Mouse (Mus musculus) stomach, embryonic 14.5 days (tissue): Measurements from ENCODE around the gene Ell3. TPM values are rescaled to one million over a fixed set of nuclear protein-coding genes. Genes with fewer than 3 reads are reported as not detected.
"Not testable (repeated sequence)": the region's sequence is repeated elsewhere in the genome, so short reads cannot be mapped to it uniquely, and the experiment has no call there.

Source experiments
- ATAC-seq: fragments of 200-750 bp; cut with Nextera tagmentation; 2 replicates; pipeline ENCODE4 v1.8.0; 2017; ENCODE audit warnings: low read depth, moderate TSS enrichment; ENCODE audit not compliant: insufficient number of reproducible peaks, insufficient read depth, low FRiP score
- H3K27ac ChIP-seq: fragments of 300-500 bp; sonication (generic); 2 replicates; pipeline ENCODE4 v1.5.1; 2014; ENCODE audit warnings: mild to moderate bottlenecking, low read length, moderate library complexity, mixed read lengths
- H3K27me3 ChIP-seq: fragments of 300-500 bp; sonication (generic); 2 replicates; pipeline ENCODE4 v1.6.1; 2014; ENCODE audit warnings: low read length, control low read depth, mixed read lengths; ENCODE audit not compliant: control insufficient read depth, insufficient read depth
- H3K36me3 ChIP-seq: fragments of 300-500 bp; sonication (generic); 2 replicates; pipeline ENCODE4 v1.6.1; 2014; ENCODE audit warnings: mild to moderate bottlenecking, control low read depth, low read length, moderate library complexity, mixed read lengths; ENCODE audit not compliant: control insufficient read depth, insufficient read depth
- H3K4me1 ChIP-seq: fragments of 300-500 bp; sonication (generic); 2 replicates; pipeline ENCODE4 v1.6.1; 2014; ENCODE audit warnings: low read length, control low read depth, mixed read lengths; ENCODE audit not compliant: control insufficient read depth, insufficient read depth
- H3K4me2 ChIP-seq: fragments of 300-500 bp; sonication (generic); replicated peaks from 2 replicates; pipeline ENCODE4 v1.6.1; 2014; ENCODE audit warnings: low read depth, low read length, control low read depth
- H3K4me3 ChIP-seq: fragments of 300-500 bp; sonication (generic); 2 replicates; pipeline ENCODE4 v1.5.1; 2014; ENCODE audit warnings: low read depth, low read length, control low read depth
- H3K9ac ChIP-seq: fragments of 300-500 bp; sonication (generic); replicated peaks from 2 replicates; pipeline ENCODE4 v1.6.1; 2014; ENCODE audit warnings: low read depth, mild to moderate bottlenecking, control low read depth, low read length, moderate library complexity, mixed read lengths
- H3K9me3 ChIP-seq: fragments of 300-500 bp; sonication (generic); 2 replicates; pipeline ENCODE4 v1.6.1; 2016; ENCODE audit warnings: low read depth, low read length, control low read depth; ENCODE audit not compliant: control insufficient read depth
- WGBS: fragments of 180-500 bp; shearing (Covaris S2); extraction: QIAGEN DNeasy Blood & Tissue Kit; methylation state at CpG from one replicate; pipeline ENCODE4 v1.1.7; 2014; 5-methylcytosine and 5-hydroxymethylcytosine counted together
- polyA plus RNA-seq: library from polyadenylated mRNA; unstranded; fragments of >200 nt; fragmentation: Nextera tagmentation; extraction: Ambion mirVana; gene quantifications from 2 replicates; pipeline ENCODE4 v1.2.1, GENCODE M21; 2014

The Ell3 gene
- polyA plus RNA-seq, 1 experiment from 2014 or later = 13.7 TPM

DNA sequence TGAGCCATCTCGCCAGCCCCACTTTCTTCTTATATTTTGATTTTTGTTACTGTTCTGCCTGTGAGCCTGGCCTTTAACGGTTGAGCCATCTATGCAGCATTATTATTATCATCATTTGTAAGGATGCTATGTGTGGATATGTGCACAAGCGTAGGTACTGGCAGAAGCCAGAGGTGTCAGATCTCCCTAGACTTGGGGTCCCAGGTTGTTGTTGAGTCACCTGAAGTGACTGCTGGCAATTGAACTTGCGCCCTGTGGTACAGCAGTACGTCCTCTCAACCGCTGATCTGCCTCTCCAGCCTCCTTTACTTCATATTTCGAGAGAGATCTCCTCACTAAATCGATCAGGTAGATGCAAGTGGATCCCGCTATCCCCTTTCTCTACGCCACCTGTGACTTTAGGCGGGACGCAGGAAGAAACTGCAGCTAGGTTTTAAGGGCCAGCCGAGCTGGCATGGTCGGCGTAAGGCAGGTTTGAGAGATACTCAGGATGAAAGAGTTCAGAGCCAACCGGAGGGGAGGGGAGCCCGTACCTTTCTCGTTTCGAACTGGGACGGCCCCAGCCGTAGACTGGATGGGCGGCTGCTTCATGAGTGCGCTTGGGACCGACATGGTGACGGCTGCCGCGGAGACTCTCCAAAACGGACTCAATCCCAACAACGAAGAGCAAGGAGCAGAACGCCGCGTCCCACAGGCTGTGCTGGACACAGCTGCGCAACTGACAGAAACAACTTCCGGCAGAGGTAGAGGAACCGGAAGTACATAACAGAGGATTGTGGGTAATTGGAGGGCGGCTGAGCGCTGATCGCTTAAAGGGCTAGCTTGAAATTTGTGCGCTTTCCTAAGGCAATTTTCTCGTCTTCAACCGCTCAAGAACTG, 29.5 kb upstream of the Ell3 start, which contains the start of gene Mfap1b:
Gene Mfap1b (minus strand): TSS at position 767 of the 879 bp plus-strand sequence.
- H3K36me3 ChIP-seq, H3K27ac ChIP-seq, H3K27me3 ChIP-seq, H3K4me1 ChIP-seq, H3K9me3 ChIP-seq: not testable (repeated sequence)
- ATAC-seq = peak; percentile 95
- Histone ChIP-seq H3K4me3 (peak within 1 kb of the TSS; percentile 45), H3K9ac (peak within 1 kb of the TSS; percentile 34), H3K4me2 (peak within 1 kb of the TSS; percentile 62)
- WGBS = 5% methylated on average over 39 of the region's 41 CpGs

DNA sequence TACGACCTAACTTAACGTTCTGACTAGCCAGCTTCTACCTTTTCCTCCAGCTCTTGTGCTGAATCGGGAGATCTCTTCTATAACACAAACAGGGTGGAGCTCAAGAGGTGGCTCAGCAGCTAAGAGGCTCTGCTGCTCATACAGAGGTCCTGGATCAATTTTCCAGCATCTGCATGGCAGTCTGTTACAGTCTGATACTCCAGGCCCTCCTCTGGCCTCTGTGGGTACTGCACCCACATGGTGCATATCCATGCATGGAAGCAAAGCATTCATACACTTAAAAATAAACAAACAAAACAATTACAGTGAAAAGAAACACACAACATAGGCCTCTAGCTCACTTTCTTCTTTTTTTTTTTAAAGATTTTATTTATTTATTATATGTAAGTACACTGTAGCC, 28.7 kb upstream of the Ell3 start:
- H3K27ac ChIP-seq, H3K27me3 ChIP-seq, H3K36me3 ChIP-seq, H3K9me3 ChIP-seq, ATAC-seq, H3K4me3 ChIP-seq, H3K4me1 ChIP-seq, H3K9ac ChIP-seq, H3K4me2 ChIP-seq: not testable (repeated sequence)
- 95% methylated on average over 3 of the region's 3 CpGs for WGBS

DNA sequence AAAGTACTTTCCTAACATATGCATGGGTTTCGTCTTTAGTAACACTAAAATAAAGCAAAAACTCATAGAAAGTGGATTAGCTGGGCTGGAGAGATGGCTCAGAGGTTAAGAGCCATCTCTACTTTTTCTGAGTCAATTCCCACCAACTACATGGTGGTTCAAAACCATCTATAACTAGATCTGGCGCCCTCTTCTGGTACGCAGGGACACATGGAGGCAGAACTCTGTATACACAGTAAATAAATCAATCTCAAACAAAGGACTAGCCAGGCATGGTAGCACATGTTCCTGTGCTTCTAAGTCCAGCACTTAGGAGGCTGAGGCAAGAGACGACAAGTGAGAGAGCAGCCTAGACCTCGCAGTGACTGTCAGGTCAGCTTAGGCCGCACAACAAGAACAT, 24.9 kb upstream of the Ell3 start:
- not testable (repeated sequence) for H3K4me3 ChIP-seq, H3K4me2 ChIP-seq, H3K9me3 ChIP-seq, H3K4me1 ChIP-seq, H3K36me3 ChIP-seq, H3K27me3 ChIP-seq, H3K9ac ChIP-seq, ATAC-seq, H3K27ac ChIP-seq
- WGBS = 43% methylated on average over 1 of the region's 6 CpGs

DNA sequence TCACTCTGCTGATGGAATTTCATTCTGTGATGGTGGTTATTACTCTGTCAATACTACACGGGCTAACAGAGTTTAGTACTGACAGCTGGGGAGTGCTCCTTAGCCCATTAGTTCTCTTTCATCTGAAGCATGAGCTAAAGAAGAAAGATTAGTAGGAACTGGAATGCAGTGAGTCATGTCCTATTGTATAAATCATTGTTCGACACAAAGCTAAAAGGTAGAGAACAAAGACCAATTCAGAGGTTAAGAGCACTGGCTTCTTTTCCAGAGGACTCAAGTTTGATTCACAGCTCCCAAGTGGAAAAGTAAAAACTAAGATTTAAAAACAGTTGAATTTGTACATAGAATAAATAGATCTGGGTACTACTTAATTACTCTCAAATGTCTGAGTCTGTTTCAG, 16.0 kb upstream of the Ell3 start:
- ATAC-seq = no peak

DNA sequence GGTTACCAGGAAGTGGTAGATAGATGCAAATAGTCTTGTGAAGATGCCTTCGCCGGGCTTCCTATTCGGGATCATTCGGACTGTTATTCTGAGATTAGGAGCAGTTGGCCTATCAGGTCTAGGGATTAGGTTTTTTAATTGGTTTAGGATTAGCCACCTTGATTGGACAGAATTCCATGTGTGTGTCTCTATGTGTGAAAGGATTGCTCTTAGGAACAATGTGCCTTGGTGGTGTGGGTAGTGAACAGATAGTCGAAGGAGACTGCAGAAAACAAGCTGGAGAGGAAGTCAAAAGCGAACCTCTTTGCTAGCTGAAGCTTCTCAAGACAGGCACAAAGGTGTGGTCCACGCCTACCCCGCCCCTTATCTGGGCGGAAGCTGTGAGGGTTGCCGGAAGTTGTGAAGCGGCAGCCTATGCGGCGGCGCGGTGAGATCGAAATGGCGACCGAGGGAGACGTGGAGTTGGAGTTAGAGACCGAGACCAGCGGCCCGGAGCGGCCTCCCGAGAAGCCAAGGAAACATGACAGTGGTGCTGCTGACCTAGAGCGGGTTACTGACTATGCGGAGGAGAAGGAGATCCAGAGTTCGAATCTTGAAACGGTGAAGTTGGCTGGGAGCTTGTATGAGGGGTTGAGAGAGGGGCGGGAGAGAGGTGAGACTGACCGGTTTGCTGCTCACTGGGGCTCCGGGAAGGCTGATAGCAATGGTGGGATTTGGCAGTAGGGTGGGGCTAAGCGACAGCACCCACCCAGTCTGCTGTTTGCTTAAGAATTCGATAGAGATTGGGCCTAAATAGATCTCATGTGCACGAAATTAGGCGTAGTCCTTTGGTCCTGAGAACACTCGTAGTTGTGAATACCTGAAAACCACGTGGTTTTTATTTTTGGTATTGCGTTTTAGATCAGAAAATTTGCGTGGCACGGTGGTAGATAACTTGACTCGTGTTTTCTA, 12.9 kb upstream of the Ell3 start, which contains the start of gene Serinc4:
Gene Serinc4 (minus strand): TSS at position 90 of the 951 bp plus-strand sequence.
- Histone ChIP-seq H3K9ac (peak within 1 kb of the TSS; percentile 41), H3K36me3 (peaks cover 14% of the 10 kb centered on the region), H3K4me3 (peak within 1 kb of the TSS; percentile 70), H3K27me3 (no peaks in the 10 kb centered on the region), H3K9me3 (no peaks in the 10 kb centered on the region), H3K4me2 (peak within 1 kb of the TSS; percentile 47), H3K4me1 (peaks cover 12% of the 10 kb centered on the region; the same call in 1 of the 2 replicates), H3K27ac (peak within 1 kb of the TSS; percentile 76)
- 4% methylated on average over 41 of the region's 41 CpGs for WGBS
- ATAC-seq = peak; percentile 91

More for the DNA sequence above, 16.0 kb upstream of the Ell3 start:
- Histone ChIP-seq H3K9me3 (no peaks in the 10 kb centered on the region), H3K4me2 (no peak overlapping the region), H3K4me1 (peaks cover 12% of the 10 kb centered on the region; the same call in 1 of the 2 replicates), H3K27me3 (no peaks in the 10 kb centered on the region), H3K9ac (no peak overlapping the region), H3K27ac (no peak overlapping the region), H3K36me3 (no peaks in the 10 kb centered on the region; the same call in 1 of the 2 replicates), H3K4me3 (no peak overlapping the region)
- WGBS = 42% methylated on average over 2 of the region's 2 CpGs

- H3K4me3 ChIP-seq = no peak overlapping the region
- H3K4me2 ChIP-seq = no peak overlapping the region
- H3K9ac ChIP-seq = no peak overlapping the region
- H3K27ac ChIP-seq = no peak overlapping the region
- ATAC-seq = no peak
- H3K9me3 ChIP-seq = no peaks in the 10 kb centered on the region
- WGBS = 74% methylated on average over 5 of the region's 5 CpGs
- H3K36me3 ChIP-seq = peaks cover 19% of the 10 kb centered on the region
- H3K27me3 ChIP-seq = no peaks in the 10 kb centered on the region
- H3K4me1 ChIP-seq = peaks cover 21% of the 10 kb centered on the region; the same call in 1 of the 2 replicates
Observed at GRCm38 (mm10) chr2:121455534-121455933, 11.5 kb upstream of the Ell3 start.

- Histone ChIP-seq H3K4me2 (no peak overlapping the region), H3K27me3 (no peaks in the 10 kb centered on the region), H3K9ac (no peak overlapping the region), H3K27ac (no peak overlapping the region), H3K36me3 (peaks cover 19% of the 10 kb centered on the region), H3K4me3 (no peak overlapping the region), H3K9me3 (no peaks in the 10 kb centered on the region), H3K4me1 (peaks cover 25% of the 10 kb centered on the region; the same call in 1 of the 2 replicates)
- WGBS = 86% methylated on average over 6 of the region's 6 CpGs
- no peak for ATAC-seq
Observed at GRCm38 (mm10) chr2:121453917-121454316, 9.8 kb upstream of the Ell3 start.

GRCm38 (mm10) chr2:121452990-121453389, 8.9 kb upstream of the Ell3 start, which contains the start of gene Hypk:
TSS of gene Hypk (plus strand) at chr2:121453290.
- no peak within 1 kb of the TSS for H3K4me2 ChIP-seq
- H3K4me3 ChIP-seq = no peak within 1 kb of the TSS
- H3K9ac ChIP-seq = no peak within 1 kb of the TSS
- peaks cover 19% of the 10 kb centered on the region for H3K36me3 ChIP-seq
- peaks cover 25% of the 10 kb centered on the region; the same call in 1 of the 2 replicates for H3K4me1 ChIP-seq
- no peaks in the 10 kb centered on the region for H3K27me3 ChIP-seq
- ATAC-seq = no peak
- WGBS = 72% methylated on average over 4 of the region's 4 CpGs
- H3K27ac ChIP-seq = no peak within 1 kb of the TSS
- no peaks in the 10 kb centered on the region for H3K9me3 ChIP-seq
